Mouse (Mus musculus): ENCODE data around the gene Olfr467. TPM values are rescaled to one million over a fixed set of nuclear protein-coding genes. Genes with fewer than 3 reads are reported as not detected.
"Not testable (repeated sequence)": the region's sequence is repeated elsewhere in the genome, so short reads cannot be mapped to it uniquely, and the experiment has no call there.

Gene Olfr467
- not detected for total RNA-seq (2021)
- long read RNA-seq, experiment 1: 0 reads
- long read RNA-seq, experiment 2: 0 reads

DNA sequence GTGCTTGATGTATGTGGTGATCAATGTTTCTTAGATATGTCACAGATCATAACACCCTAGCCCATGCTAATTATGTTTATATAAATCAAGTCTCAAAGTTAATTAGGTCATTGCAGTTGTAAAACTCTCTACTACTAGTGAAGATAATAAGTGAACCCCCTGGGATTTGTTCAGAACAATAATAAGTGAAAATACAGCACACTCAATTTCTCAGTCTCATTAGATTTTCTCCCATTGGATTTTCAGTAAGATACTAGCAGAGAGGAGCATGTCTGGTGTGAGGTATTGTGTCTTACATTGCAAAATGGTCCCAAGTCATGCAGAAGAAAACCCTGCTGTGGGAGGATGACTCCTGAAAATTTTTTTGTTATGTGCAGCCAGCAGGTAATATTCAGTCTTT is at the start of gene Olfr467:
Olfr467 (plus strand) TSS at position 301 of the 400 bp plus-strand sequence.
- DNase-seq (ENCODE audit: low spot score): no peak

DNA sequence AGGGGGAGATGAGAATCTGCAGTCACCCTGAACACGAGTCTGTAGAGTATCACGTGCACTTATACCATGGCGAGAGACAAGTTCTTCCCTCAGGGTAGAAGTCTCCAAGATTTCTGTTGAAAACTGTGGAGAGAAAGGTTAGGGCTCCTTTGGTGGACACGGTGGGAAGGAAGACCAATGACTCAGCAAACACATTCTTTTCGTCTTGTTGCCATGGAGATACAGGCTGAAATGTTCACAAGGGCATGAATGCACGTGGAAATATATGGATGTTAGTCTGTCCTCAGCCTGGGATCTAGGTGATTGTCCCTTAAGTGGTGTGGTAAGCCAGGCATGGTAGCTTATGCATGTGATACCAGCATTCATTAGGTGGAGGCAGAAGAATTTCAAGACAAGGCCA is 41.3 kb upstream of the Olfr467 start:
- DNase-seq (ENCODE audit: low spot score): no peak

DNA sequence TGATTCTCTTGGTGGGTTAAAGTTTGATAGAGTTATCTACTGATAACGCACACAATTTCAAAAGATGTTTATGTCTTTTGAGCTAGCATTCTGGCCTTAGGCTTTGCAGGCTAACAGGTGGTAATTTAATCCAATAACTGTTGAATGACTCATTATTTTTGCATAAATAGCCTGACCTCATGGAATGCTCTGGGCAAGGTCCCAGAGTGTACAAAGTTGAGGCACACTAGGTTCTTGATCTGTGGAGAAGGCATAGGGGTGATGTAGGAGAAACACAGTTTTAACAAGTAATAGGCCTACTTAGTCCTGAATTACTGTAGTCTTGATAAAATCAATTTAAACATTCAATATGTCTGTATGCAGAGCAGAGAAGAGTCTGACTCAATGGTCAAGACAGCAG is 33.8 kb upstream of the Olfr467 start:
- DNase-seq (ENCODE audit: low spot score): no peak

- no peak for DNase-seq (ENCODE audit: low spot score)
Observed at GRCm38 (mm10) chr7:107779611-107780010, 32.5 kb upstream of the Olfr467 start.

GRCm38 (mm10) chr7:107787977-107788620 is 24.0 kb upstream of the Olfr467 start:
- DNase-seq (ENCODE audit: low spot score): no peak

GRCm38 (mm10) chr7:107796500-107796899 is 15.6 kb upstream of the Olfr467 start:
- no peak for DNase-seq (ENCODE audit: low spot score)

DNA sequence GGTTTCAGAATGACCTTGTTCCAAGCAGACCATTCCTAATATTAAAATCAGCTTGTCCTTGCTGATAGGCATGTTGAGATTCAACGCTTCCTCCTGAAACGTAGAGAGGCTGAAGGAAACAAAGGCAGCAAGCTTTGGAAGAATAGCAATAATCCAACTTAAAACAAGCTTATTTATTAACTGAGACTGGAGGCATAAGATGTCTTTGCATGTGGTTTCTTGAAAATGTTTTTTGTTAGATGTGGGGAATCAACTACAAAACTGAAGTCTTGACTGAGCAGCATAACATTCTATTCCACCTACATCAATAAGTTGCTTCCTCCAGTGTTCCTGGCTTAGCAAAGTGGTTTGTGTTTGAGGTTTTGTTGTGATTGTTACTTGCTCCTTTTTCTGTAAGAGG is 11.0 kb upstream of the Olfr467 start, which contains the start of gene Ovch2:
Ovch2 (minus strand) TSS at position 101 of the 400 bp plus-strand sequence.
- no peak for DNase-seq (ENCODE audit: low spot score)

DNA sequence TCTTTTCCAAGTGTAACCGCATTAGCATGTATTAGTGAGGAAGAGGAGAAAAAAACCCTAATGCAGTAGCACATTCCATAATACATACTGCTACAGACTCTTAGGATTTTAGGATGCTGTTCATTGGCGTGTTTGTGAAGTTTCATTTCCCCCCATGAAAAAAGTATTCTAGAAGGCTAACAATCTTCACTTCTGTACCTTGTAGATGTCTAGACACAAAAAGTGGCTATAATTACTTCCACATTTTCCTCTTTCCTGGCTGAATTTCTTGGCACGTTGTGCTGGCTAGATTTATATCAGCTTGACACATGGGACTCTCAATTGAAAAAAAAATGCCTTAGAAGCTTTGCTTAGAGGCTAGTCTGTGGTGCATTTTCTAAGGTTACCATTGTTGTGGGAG is 9.9 kb upstream of the Olfr467 start:
- no peak for DNase-seq (ENCODE audit: low spot score)

- no peak for DNase-seq (ENCODE audit: low spot score)
Observed at GRCm38 (mm10) chr7:107819442-107819841, 7.4 kb downstream of the Olfr467 start.

GRCm38 (mm10) chr7:107823867-107824266 is 11.8 kb downstream of the Olfr467 start:
- DNase-seq (ENCODE audit: low spot score): not testable (repeated sequence)

GRCm38 (mm10) chr7:107825441-107825840 is 13.4 kb downstream of the Olfr467 start, which contains the start of gene Olfr469:
Gene Olfr469, minus strand, starts transcription at chr7:107825541.
- DNase-seq (ENCODE audit: low spot score): not testable (repeated sequence)

- DNase-seq (ENCODE audit: low spot score): no peak
Observed at GRCm38 (mm10) chr7:107841719-107842118, 29.7 kb downstream of the Olfr467 start.

GRCm38 (mm10) chr7:107847390-107847789 is 35.3 kb downstream of the Olfr467 start, which contains the start of gene Olfr470:
Gene Olfr470, minus strand, starts transcription at chr7:107847490.
- not testable (repeated sequence) for DNase-seq (ENCODE audit: low spot score)

Other genes with a start within 250 kb of the Olfr467 start
- gene Olfml1, start 244.8 kb upstream of the Olfr467 start, total RNA-seq (2021): 1 to 10 TPM; 1.5 to 1.7 TPM
- gene Ppfibp2, start 217.1 kb upstream of the Olfr467 start, total RNA-seq (2021): 10 to 100 TPM; 13.9 to 15.6 TPM
- gene 5330417H12Rik, start 187.1 kb upstream of the Olfr467 start, total RNA-seq (2021): not detected
- gene Cyb5r2, start 54.2 kb upstream of the Olfr467 start, total RNA-seq (2021): not detected
- gene Ovch2, start 11.1 kb upstream of the Olfr467 start, total RNA-seq (2021): not detected
- gene Olfr469, start 13.3 kb downstream of the Olfr467 start, total RNA-seq (2021): not detected
- gene Olfr470, start 35.2 kb downstream of the Olfr467 start, total RNA-seq (2021): not detected
- gene Olfr472, start 85.6 kb downstream of the Olfr467 start, total RNA-seq (2021): not detected
- not detected for gene Olfr473, start 118.2 kb downstream of the Olfr467 start, total RNA-seq (2021)
- not detected for gene Olfr474, start 142.4 kb downstream of the Olfr467 start, total RNA-seq (2021)
- gene Olfr476, start 152.5 kb downstream of the Olfr467 start, total RNA-seq (2021): not detected
- gene Olfr477, start 174.4 kb downstream of the Olfr467 start, total RNA-seq (2021): not detected
- not detected for gene Olfr478, start 221.7 kb downstream of the Olfr467 start, total RNA-seq (2021)
- gene Olfr479, start 238.4 kb downstream of the Olfr467 start, total RNA-seq (2021): not detected

Data from gastrocnemius, adult 18-20 months (tissue).